Mouse (Mus musculus): ENCODE data around the gene Gm13697. TPM values are rescaled to one million over a fixed set of nuclear protein-coding genes. Genes with fewer than 3 reads are reported as not detected.
"Not testable (repeated sequence)": the region's sequence is repeated elsewhere in the genome, so short reads cannot be mapped to it uniquely, and the experiment has no call there.

The Gm13697 gene
- polyA plus RNA-seq, 1 experiment from 2014 or later: not detected

GRCm38 (mm10) chr2:83994526-83994925 is 10.0 kb downstream of the Gm13697 start:
- WGBS: 100% methylated on average over 1 of the region's 3 CpGs
- H3K36me3 ChIP-seq: not testable (repeated sequence)

DNA sequence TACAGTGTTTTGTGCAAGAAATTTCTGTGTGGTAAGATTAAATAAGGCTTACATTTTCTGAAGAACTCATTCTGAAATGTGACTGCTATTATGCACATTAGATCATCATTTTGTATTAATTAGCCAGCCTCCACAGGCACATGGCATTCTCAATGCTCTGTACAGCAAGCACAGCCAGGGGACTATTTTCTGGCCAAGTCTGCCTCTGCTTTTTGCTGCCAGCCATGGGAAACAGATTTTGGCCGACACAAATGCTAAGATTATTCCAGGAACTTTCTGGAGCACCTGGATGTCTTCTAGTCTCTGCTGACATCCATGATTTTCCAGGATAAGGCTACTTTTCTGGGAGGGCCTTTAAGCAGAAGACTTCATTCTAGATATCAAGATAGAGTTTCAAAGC is 24.4 kb downstream of the Gm13697 start:
- H3K9ac ChIP-seq: no peak overlapping the region
- no peak for ATAC-seq (ENCODE audit: insufficient number of reproducible peaks, low FRiP score, low TSS enrichment, low read depth)
- no peak overlapping the region for H3K4me2 ChIP-seq (replicated peaks)
- WGBS: 21% methylated on average over 1 of the region's 1 CpGs
- H3K9me3 ChIP-seq (replicated peaks): no peaks in the 10 kb centered on the region
- no peak overlapping the region for H3K4me3 ChIP-seq (replicated peaks)
- H3K27ac ChIP-seq (replicated peaks): no peak overlapping the region
- no peaks in the 10 kb centered on the region for H3K27me3 ChIP-seq
- no peaks in the 10 kb centered on the region for H3K4me1 ChIP-seq
- H3K36me3 ChIP-seq: no peaks in the 10 kb centered on the region

More at GRCm38 (mm10) chr2:83994526-83994925, 10.0 kb downstream of the Gm13697 start:
- not testable (repeated sequence) for H3K4me3 ChIP-seq (replicated peaks); H3K4me1 ChIP-seq; H3K27ac ChIP-seq (replicated peaks); H3K9ac ChIP-seq; H3K4me2 ChIP-seq (replicated peaks); ATAC-seq (ENCODE audit: insufficient number of reproducible peaks, low FRiP score, low TSS enrichment, low read depth); H3K27me3 ChIP-seq; H3K9me3 ChIP-seq (replicated peaks)

DNA sequence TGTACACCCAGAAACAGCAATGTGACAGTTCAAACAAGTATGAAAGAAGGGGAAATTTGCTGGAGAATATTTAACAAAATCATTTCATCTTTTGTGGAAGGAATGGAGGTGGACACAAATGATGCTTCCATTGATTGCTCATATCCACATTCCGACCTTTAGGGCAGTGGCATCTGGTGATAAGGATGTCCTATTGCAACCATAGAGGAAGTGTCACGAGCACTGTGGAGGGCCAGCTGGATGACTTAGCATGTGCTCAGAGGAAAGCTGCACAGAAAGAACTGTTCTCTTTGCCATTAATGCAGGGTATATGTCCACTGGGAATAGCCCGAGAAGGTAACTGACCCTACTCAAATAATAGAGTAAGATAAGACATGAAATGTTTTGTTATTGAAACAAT is 25.3 kb downstream of the Gm13697 start:
- no peaks in the 10 kb centered on the region for H3K27me3 ChIP-seq
- no peak overlapping the region for H3K4me3 ChIP-seq (replicated peaks)
- 75% methylated on average over 3 of the region's 3 CpGs for WGBS
- no peaks in the 10 kb centered on the region for H3K36me3 ChIP-seq
- H3K9me3 ChIP-seq (replicated peaks): no peaks in the 10 kb centered on the region
- H3K27ac ChIP-seq (replicated peaks): no peak overlapping the region
- no peak for ATAC-seq (ENCODE audit: insufficient number of reproducible peaks, low FRiP score, low TSS enrichment, low read depth)
- no peak overlapping the region for H3K4me2 ChIP-seq (replicated peaks)
- no peak overlapping the region for H3K9ac ChIP-seq
- H3K4me1 ChIP-seq: no peaks in the 10 kb centered on the region

DNA sequence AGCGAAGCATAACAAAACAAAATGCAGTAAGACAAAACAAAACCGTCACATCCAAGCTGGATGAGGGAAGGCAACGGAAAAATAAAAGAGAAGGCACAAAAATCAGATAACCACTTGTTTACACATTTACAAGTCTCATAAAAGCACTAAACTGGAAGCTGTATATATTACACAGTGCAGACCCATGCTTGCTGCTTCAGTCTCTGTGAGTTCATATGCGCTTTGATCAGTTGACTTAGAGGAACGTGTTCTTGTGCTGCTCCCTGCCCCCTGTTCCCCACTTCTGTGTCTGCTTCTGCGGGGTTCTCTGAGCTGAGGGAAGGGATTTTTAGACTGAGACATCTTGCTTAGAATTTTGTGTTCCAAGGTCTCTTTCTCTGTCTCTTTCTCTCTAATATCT is 30.0 kb downstream of the Gm13697 start:
- Histone ChIP-seq H3K36me3 (no peaks in the 10 kb centered on the region), H3K9ac (no peak overlapping the region), H3K4me2 (replicated peaks) (no peak overlapping the region), H3K9me3 (replicated peaks) (no peaks in the 10 kb centered on the region), H3K4me3 (replicated peaks) (no peak overlapping the region), H3K4me1 (peaks cover 7% of the 10 kb centered on the region; the same call in 1 of the 2 replicates), H3K27ac (replicated peaks) (no peak overlapping the region), H3K27me3 (no peaks in the 10 kb centered on the region)
- no peak for ATAC-seq (ENCODE audit: insufficient number of reproducible peaks, low FRiP score, low TSS enrichment, low read depth)
- WGBS: 60% methylated on average over 6 of the region's 6 CpGs

DNA sequence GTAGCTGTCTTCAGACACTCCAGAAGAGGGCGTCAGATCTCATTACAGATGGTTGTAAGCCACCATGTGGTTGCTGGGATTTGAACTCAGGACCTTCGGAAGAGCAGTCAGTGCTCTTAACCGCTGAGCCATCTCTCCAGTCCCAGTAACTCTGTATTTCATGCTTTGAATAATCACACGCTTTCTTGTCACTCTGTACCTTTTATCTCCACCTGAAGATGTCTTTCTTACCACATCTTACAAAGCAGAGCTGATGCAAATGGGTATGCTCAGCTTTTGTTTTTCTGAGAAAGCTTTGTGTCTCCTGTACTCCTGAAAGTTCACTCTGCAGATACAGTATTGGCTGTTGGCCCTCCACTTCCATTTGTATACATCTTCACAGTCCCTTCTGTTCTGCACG is 31.7 kb downstream of the Gm13697 start:
- ATAC-seq (ENCODE audit: insufficient number of reproducible peaks, low FRiP score, low TSS enrichment, low read depth); H3K36me3 ChIP-seq; H3K4me3 ChIP-seq (replicated peaks); H3K27ac ChIP-seq (replicated peaks); H3K9me3 ChIP-seq (replicated peaks); H3K4me2 ChIP-seq (replicated peaks); H3K27me3 ChIP-seq; H3K9ac ChIP-seq: not testable (repeated sequence)
- 81% methylated on average over 5 of the region's 5 CpGs for WGBS
- H3K4me1 ChIP-seq: peaks cover 13% of the 10 kb centered on the region

- 23% methylated on average over 3 of the region's 3 CpGs for WGBS
- no peaks in the 10 kb centered on the region for H3K36me3 ChIP-seq
Observed at GRCm38 (mm10) chr2:84018330-84018729, 33.8 kb downstream of the Gm13697 start.

DNA sequence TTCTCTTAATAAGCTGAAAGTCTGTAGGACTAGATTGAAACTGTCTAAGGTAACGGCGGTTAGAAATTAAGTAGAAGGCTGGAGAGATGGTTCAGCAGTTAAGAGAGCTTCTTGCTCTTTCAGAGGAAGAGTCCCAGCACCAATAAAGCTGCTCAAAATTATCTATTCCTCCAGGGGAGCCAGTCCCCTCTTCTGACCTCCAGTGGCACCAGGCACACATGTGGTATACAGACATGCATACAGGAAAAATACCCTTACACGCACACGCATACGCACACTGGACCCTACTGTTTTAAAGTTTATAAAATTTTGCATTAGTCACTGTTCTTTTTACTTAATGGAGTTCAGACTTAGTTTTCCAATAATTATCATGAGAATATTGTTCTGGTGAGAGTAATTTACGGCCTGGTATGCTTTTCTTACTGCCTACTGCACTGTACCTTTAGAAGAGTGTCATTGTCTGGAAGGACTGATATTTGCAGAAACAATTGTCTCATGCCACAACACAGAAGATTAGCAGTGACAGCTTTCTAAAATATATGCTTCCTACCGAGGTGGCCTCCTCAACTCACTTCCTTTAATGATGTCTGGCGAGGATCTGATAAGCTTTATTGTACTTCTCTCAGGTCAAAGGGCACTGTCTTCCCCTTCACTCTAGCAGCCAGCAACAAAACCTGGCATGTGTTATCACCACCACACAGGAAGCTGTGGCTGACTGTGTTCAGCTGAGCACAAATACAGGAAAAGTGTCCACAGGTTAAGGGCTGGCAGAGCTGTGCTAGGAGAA is 35.2 kb downstream of the Gm13697 start:
- 58% methylated on average over 8 of the region's 8 CpGs for WGBS
- no peaks in the 10 kb centered on the region for H3K36me3 ChIP-seq
- no peak for ATAC-seq (ENCODE audit: insufficient number of reproducible peaks, low FRiP score, low TSS enrichment, low read depth)

More at GRCm38 (mm10) chr2:84018330-84018729, 33.8 kb downstream of the Gm13697 start:
- no peak overlapping the region for H3K9ac ChIP-seq
- H3K4me1 ChIP-seq: peaks cover 13% of the 10 kb centered on the region
- no peak overlapping the region for H3K4me2 ChIP-seq (replicated peaks)
- H3K27ac ChIP-seq (replicated peaks): no peak overlapping the region
- H3K27me3 ChIP-seq: no peaks in the 10 kb centered on the region
- H3K9me3 ChIP-seq (replicated peaks): no peaks in the 10 kb centered on the region
- ATAC-seq (ENCODE audit: insufficient number of reproducible peaks, low FRiP score, low TSS enrichment, low read depth): no peak
- H3K4me3 ChIP-seq (replicated peaks): no peak overlapping the region

DNA sequence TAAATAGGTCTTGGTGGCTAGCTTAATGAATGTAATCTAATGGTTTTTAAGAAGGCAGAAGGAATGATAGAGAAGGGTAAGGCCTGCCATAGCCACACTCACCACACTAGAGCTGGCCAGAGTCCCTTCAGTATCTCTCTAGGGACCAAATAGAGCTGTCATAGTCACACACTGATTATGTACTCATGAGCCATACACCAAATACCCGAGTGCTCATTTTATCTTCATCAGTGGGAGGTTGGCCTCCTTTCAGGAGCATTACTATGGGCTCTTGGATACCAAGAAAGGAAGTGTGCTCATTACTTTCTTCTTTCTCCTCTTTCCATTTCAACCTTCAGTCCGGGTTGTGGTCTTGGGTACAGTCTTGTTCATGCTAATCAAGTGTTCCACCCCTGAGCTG is 37.4 kb downstream of the Gm13697 start:
- ATAC-seq (ENCODE audit: insufficient number of reproducible peaks, low FRiP score, low TSS enrichment, low read depth): no peak
- Histone ChIP-seq H3K36me3 (no peaks in the 10 kb centered on the region), H3K4me1 (peaks cover 13% of the 10 kb centered on the region), H3K4me3 (replicated peaks) (no peak overlapping the region), H3K4me2 (replicated peaks) (no peak overlapping the region), H3K9me3 (replicated peaks) (no peaks in the 10 kb centered on the region), H3K27ac (replicated peaks) (no peak overlapping the region), H3K9ac (no peak overlapping the region), H3K27me3 (no peaks in the 10 kb centered on the region)
- WGBS: 72% methylated on average over 2 of the region's 2 CpGs

More for the DNA sequence above, 35.2 kb downstream of the Gm13697 start:
- H3K4me3 ChIP-seq (replicated peaks): no peak overlapping the region
- no peak overlapping the region for H3K9ac ChIP-seq
- no peaks in the 10 kb centered on the region for H3K9me3 ChIP-seq (replicated peaks)
- H3K4me1 ChIP-seq: peaks cover 13% of the 10 kb centered on the region
- no peaks in the 10 kb centered on the region for H3K27me3 ChIP-seq
- no peak overlapping the region for H3K27ac ChIP-seq (replicated peaks)
- no peak overlapping the region for H3K4me2 ChIP-seq (replicated peaks)

- Histone ChIP-seq H3K27me3 (no peaks in the 10 kb centered on the region), H3K4me3 (replicated peaks) (no peak overlapping the region), H3K27ac (replicated peaks) (no peak overlapping the region), H3K9me3 (replicated peaks) (no peaks in the 10 kb centered on the region), H3K9ac (no peak overlapping the region), H3K36me3 (no peaks in the 10 kb centered on the region), H3K4me1 (peaks cover 13% of the 10 kb centered on the region), H3K4me2 (replicated peaks) (no peak overlapping the region)
- whole genome bisulfite sequencing: 72% methylated on average over 2 of the region's 2 CpGs
- ATAC-seq (ENCODE audit: insufficient number of reproducible peaks, low FRiP score, low TSS enrichment, low read depth): no peak
Observed at GRCm38 (mm10) chr2:84022905-84023304, 38.4 kb downstream of the Gm13697 start.

DNA sequence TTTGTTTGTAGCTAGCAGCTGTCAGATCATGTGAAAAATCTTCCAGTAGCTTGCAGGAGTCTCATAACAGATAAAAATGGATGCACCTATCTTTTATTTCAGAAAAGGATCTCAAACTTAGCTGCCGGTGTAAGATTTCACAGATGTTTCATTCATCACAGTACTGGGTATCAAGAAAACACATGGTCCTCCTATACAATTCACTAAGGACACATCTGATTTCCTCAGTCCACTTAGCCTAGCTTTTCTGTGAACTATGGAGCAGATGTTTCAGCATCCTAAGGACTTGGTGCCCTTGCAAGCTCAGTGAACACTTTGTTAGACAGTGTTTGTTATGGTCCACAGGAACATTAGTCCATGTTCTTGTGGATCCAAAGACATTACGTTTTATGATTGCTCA is 38.8 kb downstream of the Gm13697 start:
- no peak overlapping the region for H3K4me3 ChIP-seq (replicated peaks)
- ATAC-seq (ENCODE audit: insufficient number of reproducible peaks, low FRiP score, low TSS enrichment, low read depth): no peak
- no peak overlapping the region for H3K27ac ChIP-seq (replicated peaks)
- H3K4me1 ChIP-seq: peaks cover 10% of the 10 kb centered on the region
- H3K4me2 ChIP-seq (replicated peaks): no peak overlapping the region
- 71% methylated on average over 2 of the region's 2 CpGs for WGBS
- no peaks in the 10 kb centered on the region for H3K36me3 ChIP-seq
- H3K27me3 ChIP-seq: no peaks in the 10 kb centered on the region
- H3K9me3 ChIP-seq (replicated peaks): no peaks in the 10 kb centered on the region
- no peak overlapping the region for H3K9ac ChIP-seq

DNA sequence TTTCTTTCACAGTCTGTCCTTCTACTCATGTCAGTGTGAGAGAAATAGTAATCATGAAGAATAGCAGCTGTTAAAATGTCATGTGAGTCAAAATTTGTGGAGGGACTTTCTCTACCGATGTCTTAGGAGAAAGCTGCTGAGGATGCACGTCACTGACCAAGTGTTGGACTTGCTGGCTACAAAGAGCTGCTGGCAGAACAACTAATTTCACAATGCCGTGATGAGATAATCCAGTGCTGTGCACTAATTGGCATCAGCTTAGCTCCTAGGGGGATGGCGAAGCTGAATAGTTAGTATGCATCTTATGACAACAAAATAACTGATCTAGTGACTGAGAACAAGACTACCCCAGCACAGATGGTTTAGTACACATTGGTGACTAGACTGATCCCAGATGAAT is 40.7 kb downstream of the Gm13697 start:
- Histone ChIP-seq H3K9ac (no peak overlapping the region), H3K27ac (replicated peaks) (no peak overlapping the region), H3K4me3 (replicated peaks) (no peak overlapping the region), H3K4me2 (replicated peaks) (no peak overlapping the region), H3K9me3 (replicated peaks) (no peaks in the 10 kb centered on the region), H3K4me1 (no peaks in the 10 kb centered on the region), H3K27me3 (no peaks in the 10 kb centered on the region), H3K36me3 (no peaks in the 10 kb centered on the region)
- ATAC-seq (ENCODE audit: insufficient number of reproducible peaks, low FRiP score, low TSS enrichment, low read depth): no peak
- 62% methylated on average over 4 of the region's 4 CpGs for WGBS

DNA sequence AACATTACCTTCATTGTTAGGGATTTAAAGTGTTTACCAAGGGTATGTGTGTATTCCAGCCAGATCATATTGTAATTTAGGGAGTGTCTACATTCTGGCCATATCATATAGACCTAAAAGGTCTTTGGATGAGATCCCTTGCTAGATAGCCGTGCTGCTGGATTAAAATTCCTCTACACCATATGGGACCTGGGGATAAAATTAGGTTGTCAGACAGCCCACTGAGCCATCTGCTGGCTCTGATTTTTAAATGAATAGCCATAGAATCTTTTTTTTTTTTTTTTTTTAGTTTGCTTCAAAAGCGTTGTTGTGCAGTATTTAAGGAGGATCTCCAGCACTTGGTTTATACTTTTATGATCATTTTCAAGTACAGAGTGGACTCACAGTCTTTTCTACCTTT is 48.0 kb downstream of the Gm13697 start:
- Histone ChIP-seq H3K9me3 (replicated peaks) (no peaks in the 10 kb centered on the region), H3K4me2 (replicated peaks) (no peak overlapping the region), H3K4me3 (replicated peaks) (no peak overlapping the region), H3K36me3 (no peaks in the 10 kb centered on the region), H3K27ac (replicated peaks) (no peak overlapping the region), H3K4me1 (no peaks in the 10 kb centered on the region), H3K27me3 (no peaks in the 10 kb centered on the region), H3K9ac (no peak overlapping the region)
- no peak for ATAC-seq (ENCODE audit: insufficient number of reproducible peaks, low FRiP score, low TSS enrichment, low read depth)
- WGBS: 86% methylated on average over 2 of the region's 2 CpGs
